Mouse (Mus musculus) frontal cortex, postnatal 10 days (tissue): ENCODE data around the gene Myh9.
A peak's percentile ranks its signal among the peaks of the same experiment; 100 is the strongest.

Experiments
- DNase-seq, 2 experiments: peaks; one replicate each; pipeline ENCODE4 v3.0.0; 2022; ENCODE audit warnings: low spot score in 2 of 2, mixed read lengths in 1 of 2

Gene Myh9

GRCm38 (mm10) chr15:77828242-77828641 is 13.7 kb downstream of the Myh9 start:
- DNase-seq: no peak

GRCm38 (mm10) chr15:77827794-77828193 is 14.2 kb downstream of the Myh9 start:
- DNase-seq: no peak

- DNase-seq: no peak
These were observed 14.6 kb downstream of the Myh9 start for GRCm38 (mm10) chr15:77827379-77827778.

DNA sequence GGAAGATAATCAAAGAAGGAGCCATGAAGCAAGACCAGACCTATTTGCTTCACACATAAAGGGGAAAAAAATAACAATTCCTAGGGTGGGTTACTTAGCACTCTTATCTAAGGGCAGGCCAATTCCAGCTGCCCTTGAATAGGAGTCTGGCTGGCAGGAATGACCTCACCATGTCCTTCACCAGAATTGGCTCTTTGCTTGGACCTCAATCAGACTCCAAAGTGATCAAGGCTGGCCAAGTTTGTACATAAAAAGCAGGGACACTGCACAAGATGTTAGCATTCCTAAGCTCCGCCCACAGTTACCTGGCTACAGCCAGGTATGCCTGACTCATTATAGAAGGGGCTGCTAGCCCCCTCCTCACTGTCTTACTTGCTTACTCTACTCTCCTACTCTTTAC is 16.6 kb downstream of the Myh9 start:
- no peak for DNase-seq

- no peak for DNase-seq
These were observed 17.7 kb downstream of the Myh9 start for GRCm38 (mm10) chr15:77824321-77824720.

- no peak for DNase-seq
These were observed 18.3 kb downstream of the Myh9 start for GRCm38 (mm10) chr15:77823634-77824033.

DNA sequence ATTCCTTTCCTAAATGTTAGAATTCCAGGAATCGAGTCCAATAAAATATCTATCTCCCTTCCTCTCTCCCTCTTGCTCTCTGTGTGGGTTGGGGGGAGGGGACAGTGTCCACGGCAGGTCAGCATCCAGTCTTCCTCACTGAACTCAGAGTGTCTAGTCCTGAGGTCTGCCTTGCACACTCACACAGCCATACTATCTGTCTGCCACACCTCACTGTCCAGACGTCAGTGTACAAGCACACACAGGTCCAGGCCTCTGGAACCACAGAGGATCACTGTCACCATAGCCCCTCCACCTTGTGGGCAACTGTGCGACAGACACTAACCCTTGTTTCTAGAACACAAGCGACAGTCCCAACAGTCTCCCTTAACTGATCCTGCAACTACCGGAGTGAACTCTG is 18.8 kb downstream of the Myh9 start:
- DNase-seq: no peak

GRCm38 (mm10) chr15:77822671-77823070 is 19.3 kb downstream of the Myh9 start:
- no peak for DNase-seq

GRCm38 (mm10) chr15:77822057-77822466 is 19.9 kb downstream of the Myh9 start:
- DNase-seq: no peak

- DNase-seq: no peak
These were observed 20.6 kb downstream of the Myh9 start for GRCm38 (mm10) chr15:77821424-77821823.

DNA sequence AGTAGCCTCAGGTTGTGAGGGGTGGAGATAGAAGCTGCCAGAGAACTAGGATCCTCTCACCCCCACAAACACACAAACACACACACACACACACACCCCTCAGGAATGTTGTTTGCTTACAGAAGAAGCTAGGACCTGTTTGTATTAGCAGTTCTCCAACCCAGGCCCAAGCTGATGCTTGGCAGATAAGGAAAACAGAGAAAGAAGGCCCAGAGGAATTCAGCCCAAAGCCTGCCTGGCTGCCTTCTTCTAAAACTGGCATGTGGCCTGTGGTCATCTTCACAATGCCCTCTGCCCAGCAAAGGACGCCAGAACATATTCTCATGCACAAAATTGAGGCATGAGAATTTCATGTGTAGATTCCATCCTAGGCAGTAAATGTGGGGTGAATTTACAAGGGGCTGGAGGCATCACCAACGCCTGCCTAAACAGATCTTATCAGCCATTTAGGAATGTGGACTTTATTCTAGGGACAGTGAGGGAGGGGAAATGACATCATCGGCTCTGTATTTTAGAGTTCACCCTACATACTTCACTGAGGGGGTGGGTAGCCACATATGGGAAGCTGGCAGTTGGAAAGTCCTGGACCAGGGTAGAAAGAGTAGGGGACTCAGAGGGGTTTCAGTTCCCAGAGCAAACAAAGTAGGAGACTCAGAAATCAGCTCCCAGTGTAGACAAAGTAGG is 21.4 kb downstream of the Myh9 start:
- DNase-seq: no peak

DNA sequence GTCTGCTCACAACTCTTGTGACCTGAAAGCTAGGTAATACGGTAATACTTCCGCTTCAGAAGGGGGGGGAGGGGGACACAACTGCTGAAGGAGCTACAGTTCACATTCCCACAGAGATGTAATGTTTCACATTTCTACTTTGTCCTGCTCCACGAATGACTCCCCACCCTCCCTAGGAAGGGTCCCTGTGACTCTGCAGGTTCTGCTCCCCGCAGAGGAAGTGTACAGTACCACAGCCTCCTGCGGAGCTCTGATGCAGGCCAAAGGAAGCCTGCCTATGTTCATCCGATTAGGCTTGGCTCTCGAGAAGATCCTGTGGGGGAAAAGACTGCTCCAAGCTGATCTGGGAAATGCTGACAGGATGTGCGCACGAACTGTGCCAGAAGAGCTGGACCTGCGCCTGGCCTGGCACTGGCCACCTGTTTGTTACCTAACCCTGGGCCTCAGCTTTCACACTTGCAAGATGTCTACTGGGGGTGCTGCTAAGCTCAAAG is 22.0 kb downstream of the Myh9 start:
- no peak for DNase-seq

- DNase-seq: no peak
These were observed 23.3 kb downstream of the Myh9 start for GRCm38 (mm10) chr15:77818556-77819158.

DNA sequence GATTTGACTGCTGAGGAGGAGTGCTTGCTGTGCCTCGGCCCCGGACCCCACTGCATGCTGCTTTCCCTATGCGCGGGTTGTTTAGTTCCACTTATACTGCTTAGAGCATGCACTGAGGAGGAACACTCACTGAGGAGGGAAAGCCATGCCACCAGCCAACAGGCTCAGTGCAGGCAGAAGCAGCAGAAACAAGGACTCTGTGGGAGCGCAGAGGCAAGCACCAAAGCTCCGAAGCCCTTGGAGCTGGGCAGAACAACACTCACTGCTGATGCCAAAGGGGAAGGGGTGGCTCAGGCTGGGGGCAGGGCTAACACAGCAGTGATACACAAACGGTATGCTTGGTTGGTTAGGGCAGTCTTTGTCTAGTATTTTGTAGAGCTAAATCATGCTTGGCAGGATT is 24.6 kb downstream of the Myh9 start:
- no peak for DNase-seq

GRCm38 (mm10) chr15:77816601-77816950 is 25.4 kb downstream of the Myh9 start:
- no peak for DNase-seq

DNA sequence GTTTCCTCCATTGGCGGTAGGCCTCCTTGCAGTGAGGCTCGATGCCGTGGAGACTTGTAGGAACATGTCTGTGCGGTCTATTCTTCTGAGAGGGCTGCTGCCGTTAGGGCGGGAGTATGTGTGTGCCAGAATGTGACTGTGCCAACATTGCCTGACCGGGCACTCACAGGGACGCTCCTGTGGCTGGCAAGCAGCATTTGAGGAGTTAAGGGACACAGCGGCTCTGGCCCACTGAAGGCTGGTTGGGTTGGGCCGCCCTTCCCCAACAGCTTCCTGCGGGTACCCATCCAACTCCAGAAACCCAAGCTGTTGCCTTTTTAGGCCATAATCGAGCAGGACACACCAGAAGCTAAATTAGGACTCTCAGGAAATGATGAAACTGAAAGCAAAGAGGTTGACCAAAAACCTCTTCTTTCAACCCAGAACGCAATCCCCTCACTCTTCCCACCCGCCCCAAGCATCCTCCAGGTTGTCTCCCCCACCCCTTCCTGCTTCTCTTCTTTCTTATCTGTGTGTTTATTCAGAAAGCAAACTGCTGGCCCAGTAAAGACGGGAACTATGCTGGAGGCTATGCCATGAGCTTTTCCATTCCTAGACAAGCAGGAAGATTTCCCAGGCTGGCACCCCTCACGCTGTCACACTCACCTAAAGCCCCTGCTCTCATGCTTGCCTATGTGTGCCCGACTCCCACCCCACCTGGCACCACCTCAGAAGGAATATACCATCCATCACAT is 25.9 kb downstream of the Myh9 start:
- no peak for DNase-seq

GRCm38 (mm10) chr15:77813639-77814375 is 28.2 kb downstream of the Myh9 start:
- no peak for DNase-seq

DNA sequence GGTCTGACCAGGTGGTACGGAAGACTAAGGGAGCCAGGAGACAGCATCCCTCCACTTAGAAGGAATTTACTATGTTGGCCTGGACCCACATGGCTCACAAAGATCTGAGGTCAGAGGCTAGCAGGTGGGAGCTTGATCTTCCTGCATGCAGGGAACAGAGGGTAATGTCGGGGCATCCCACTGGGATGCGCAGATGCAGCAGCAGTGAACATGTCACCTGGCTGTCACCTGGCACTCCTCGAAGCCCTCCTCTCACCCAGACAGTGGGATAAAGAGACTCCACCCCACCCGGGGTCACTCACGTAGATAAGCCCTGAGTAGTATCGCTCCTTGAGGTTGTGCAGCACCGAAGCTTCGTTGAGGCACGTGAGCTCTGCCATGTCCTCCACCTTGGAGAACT is 29.4 kb downstream of the Myh9 start:
- no peak for DNase-seq

GRCm38 (mm10) chr15:77811099-77811760 is 30.7 kb downstream of the Myh9 start:
- no peak for DNase-seq

DNA sequence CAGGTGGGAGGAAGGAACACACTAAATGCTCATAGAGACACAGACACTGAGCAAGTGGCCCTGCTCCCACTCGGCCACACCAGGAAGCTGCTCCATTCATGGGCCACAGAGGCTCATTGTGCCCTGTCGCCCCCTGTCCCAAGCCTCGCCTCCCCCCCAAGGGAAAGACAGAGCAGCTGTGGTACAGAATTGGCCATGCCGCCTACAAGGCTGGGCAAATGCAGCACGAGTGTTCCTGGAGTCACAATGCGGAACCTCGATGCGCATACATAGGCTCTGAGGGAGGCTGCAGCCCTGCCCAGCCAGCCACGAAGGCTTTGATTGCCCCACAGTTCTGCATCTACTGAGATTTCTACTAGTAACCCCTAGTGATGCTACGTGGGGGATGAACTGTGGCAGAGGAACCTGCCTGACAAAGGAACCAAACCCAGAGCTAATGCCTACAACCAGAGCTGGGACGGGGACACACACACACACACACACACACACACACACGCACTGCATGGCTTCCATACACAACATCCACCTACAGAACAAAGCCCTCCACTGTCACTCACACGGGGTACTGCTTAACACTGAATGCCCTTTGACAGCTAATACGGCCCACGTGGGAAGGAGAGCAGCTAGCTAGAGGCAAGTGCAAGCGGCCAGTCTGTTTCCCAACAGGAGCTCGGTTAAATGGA is 31.4 kb downstream of the Myh9 start:
- DNase-seq: peak in 1 of 2 experiments; percentile 39

GRCm38 (mm10) chr15:77809434-77809833 is 32.5 kb downstream of the Myh9 start:
- no peak for DNase-seq
